Mouse (Mus musculus) thymus, adult 2 months (tissue): ENCODE measurements at regions not wholly inside any gene's neighbourhood (a gene's known extent, or its start where the extent isn't known, plus 50 kb on each side); places are given as distances from the start of the nearest gene placed in this dataset.

Experiments used
- DNase-seq: peaks from one replicate; pipeline ENCODE4 v3.0.0; 2021
- H3K27ac ChIP-seq: fragments of 200-500 bp; 2 replicates; pipeline ENCODE4 v1.5.1; 2012; ENCODE audit warnings: low read length, control low read depth; ENCODE audit not compliant: control insufficient read depth, insufficient read depth
- H3K27me3 ChIP-seq: fragments of 200-500 bp; 2 replicates; pipeline ENCODE4 v1.6.1; 2012; ENCODE audit warnings: mild to moderate bottlenecking, low read length, moderate library complexity, mixed read lengths; ENCODE audit not compliant: control insufficient read depth, insufficient read depth
- H3K36me3 ChIP-seq: fragments of 200-500 bp; 2 replicates; pipeline ENCODE4 v1.6.1; 2012; ENCODE audit warnings: mild to moderate bottlenecking, low read length, moderate library complexity; ENCODE audit not compliant: control insufficient read depth, insufficient read depth
- H3K4me1 ChIP-seq: fragments of 200-500 bp; replicated peaks from 2 replicates; pipeline ENCODE4 v1.6.1; 2012; ENCODE audit warnings: low read length; ENCODE audit not compliant: control insufficient read depth, insufficient read depth
- H3K4me3 ChIP-seq: fragments of 200-500 bp; 2 replicates; pipeline ENCODE4 v1.5.1; 2012; ENCODE audit warnings: mild to moderate bottlenecking, low read length, control low read depth, moderate library complexity; ENCODE audit not compliant: control insufficient read depth, insufficient read depth
- CTCF ChIP-seq: fragments of 200-500 bp; IDR thresholded peaks from 2 replicates; pipeline ENCODE4 v1.5.1; 2012; ENCODE audit warnings: mild to moderate bottlenecking, control low read depth, low read length, moderate library complexity, borderline replicate concordance; ENCODE audit not compliant: control insufficient read depth, poor library complexity, insufficient read depth; ENCODE audit errors: extremely low read depth
- POLR2A ChIP-seq: fragments of 200-500 bp; IDR thresholded peaks from 2 replicates; pipeline ENCODE4 v1.6.1; 2012; ENCODE audit warnings: mild to moderate bottlenecking, low read length, control low read depth, moderate library complexity; ENCODE audit not compliant: control insufficient read depth, poor library complexity, insufficient read depth; ENCODE audit errors: extremely low read depth
- WGBS: fragments of 180-500 bp; shearing (Covaris S2); methylation state at CpG from one replicate; pipeline ENCODE4 v1.1.7; 2018; 5-methylcytosine and 5-hydroxymethylcytosine counted together

DNA sequence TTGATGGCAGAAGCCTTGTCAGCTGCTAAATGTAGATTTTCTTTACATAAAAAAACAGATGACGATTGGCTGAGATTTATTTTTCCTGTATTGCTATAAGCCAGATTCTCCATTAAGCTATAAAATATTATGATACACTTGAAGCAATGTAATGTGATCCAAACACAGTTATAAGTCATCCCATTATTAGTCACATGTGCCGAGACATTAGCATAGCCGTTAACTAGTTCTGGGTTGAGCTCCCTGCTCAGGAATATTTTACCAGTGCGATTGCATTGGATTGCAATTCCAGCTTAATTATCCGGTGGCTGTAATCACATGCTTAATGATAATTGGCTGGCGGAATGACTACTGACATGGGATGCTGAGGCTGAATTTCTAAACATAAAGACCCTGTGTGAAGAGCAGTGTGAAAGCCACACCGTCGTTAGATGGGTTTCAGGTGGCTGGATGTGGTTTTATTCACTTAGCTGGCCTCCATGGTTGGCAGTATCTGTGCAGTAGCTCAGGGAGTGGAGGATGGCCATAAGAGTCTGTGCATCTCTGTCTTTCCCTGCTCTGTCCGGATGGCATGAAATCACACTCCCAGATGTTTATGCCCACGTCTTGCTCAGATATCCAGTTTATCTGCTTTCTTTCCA, 344.7 kb downstream of the Slc4a3 start:
- 92% methylated on average over 10 of the region's 10 CpGs for WGBS

DNA sequence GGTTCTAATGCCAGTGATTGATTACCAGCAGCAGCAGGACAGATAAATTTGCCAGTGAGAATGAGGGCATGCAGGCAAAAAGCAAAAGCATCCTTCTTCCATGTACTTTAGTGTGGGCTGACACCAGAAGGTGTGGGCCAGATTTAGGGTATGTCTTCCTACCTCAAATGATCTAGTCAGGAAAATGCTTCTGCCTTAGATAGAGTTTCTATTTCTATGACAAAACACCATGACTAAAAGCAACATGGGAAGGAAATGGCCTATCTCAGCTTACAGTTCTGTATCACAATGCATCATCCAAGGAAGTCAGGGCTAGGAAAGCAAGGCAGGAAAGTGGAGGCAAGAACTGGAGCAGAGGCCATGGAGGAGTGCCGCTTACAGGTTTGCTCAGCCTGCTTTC, 349.5 kb downstream of the Slc4a3 start:
- no peaks in the 10 kb centered on the region for H3K27me3 ChIP-seq
- no peak for TF ChIP-seq POLR2A
- TF ChIP-seq CTCF = no peak
- 96% methylated on average over 1 of the region's 1 CpGs for WGBS
- no peak overlapping the region for H3K27ac ChIP-seq
- DNase-seq = no peak
- no peak overlapping the region for H3K4me3 ChIP-seq
- no peaks in the 10 kb centered on the region for H3K36me3 ChIP-seq
- no peaks in the 10 kb centered on the region for H3K4me1 ChIP-seq

More for the DNA sequence above, 344.7 kb downstream of the Slc4a3 start:
- H3K27me3 ChIP-seq = no peaks in the 10 kb centered on the region
- no peak for DNase-seq
- H3K36me3 ChIP-seq = no peaks in the 10 kb centered on the region
- H3K27ac ChIP-seq = no peak overlapping the region
- no peak overlapping the region for H3K4me3 ChIP-seq
- H3K4me1 ChIP-seq = no peaks in the 10 kb centered on the region
- TF ChIP-seq CTCF = no peak

DNA sequence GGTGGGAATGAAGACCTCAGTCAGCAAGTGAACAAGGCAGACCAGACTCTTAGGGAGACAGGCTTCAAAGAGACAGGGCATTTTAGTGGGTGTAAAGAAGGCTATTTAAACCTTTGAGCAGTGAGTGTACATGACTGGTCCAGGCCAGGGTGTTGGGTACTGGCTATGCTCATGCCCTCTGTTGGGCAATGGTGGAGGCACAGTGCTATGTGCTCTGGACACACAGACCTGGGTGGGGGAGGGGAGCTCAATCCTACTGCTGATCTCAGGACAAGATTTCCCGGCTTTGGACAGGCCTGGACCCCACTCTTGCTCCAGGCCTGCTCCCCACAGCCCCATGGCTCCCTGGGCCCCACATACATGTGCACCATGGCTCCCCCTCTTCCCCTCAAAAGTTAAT, 355.1 kb downstream of the Slc4a3 start:
- no peak overlapping the region for H3K4me3 ChIP-seq
- no peak overlapping the region for H3K27ac ChIP-seq
- H3K27me3 ChIP-seq = no peaks in the 10 kb centered on the region
- TF ChIP-seq POLR2A (no peak), CTCF (no peak)
- WGBS = 83% methylated on average over 1 of the region's 1 CpGs
- no peaks in the 10 kb centered on the region for H3K36me3 ChIP-seq
- no peaks in the 10 kb centered on the region for H3K4me1 ChIP-seq
- DNase-seq = no peak

DNA sequence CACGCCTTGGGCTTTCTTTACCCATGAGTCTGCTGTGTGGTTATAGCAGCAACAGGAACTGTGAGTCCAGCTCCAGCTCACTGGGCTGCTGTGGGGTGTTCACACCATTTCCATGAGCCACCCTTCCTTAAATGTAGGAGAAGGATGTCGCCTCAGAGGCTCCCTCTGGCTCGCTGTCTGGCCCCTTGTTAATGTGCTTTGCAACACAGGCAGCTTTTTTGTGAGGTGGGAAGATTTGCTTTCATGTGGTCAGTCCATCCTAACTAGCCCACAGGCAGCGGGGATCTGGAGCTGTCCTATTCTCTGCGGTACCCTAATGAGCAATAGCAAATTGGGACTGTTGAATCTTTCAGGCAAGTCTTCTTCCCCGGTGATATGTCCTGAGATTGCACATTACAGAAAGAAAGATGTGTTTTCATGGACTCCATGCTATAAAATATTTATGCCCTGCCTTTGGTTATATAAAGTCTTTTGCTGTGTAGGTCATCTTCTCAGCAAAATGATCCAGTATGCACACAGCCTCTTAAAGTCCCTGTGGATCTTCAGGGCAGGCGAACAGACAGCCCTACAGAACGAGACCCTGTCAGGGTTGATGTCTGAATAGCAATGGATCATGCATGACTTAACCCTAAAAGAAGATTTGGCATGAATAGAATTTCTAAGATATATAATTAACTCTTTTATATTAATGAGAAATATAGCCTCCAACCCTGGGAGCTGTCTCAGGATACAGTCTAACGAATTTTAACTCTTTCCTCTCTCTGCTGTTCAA, 359.8 kb downstream of the Slc4a3 start:
- 87% methylated on average over 9 of the region's 9 CpGs for WGBS
- H3K27ac ChIP-seq = no peak overlapping the region
- H3K4me3 ChIP-seq = no peak overlapping the region
- no peaks in the 10 kb centered on the region for H3K4me1 ChIP-seq
- TF ChIP-seq POLR2A (no peak), CTCF (no peak)
- no peak for DNase-seq
- H3K27me3 ChIP-seq = no peaks in the 10 kb centered on the region
- no peaks in the 10 kb centered on the region for H3K36me3 ChIP-seq

DNA sequence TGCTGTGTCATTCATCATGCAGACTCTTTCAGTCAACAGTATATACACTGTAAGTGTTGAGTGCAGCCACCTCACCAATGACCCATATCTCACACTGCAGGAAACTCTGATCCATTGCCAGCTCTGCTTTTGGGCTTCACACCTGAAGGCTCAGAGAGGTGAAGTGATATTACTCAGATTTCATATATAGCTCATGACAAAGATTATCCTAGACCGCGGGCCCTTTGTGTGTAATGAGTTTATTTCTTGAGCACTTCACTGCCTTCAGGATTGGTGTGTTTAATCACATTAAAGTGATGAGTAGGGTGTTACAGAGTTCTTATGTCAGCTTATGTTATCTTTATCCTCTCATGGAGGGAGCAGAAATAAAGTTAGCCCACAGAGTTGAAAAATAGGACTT, 369.2 kb downstream of the Slc4a3 start:
- no peaks in the 10 kb centered on the region for H3K27me3 ChIP-seq
- no peak overlapping the region for H3K27ac ChIP-seq
- DNase-seq = no peak
- no peaks in the 10 kb centered on the region for H3K4me1 ChIP-seq
- no peak overlapping the region for H3K4me3 ChIP-seq
- TF ChIP-seq POLR2A (no peak), CTCF (no peak)
- 96% methylated on average over 2 of the region's 2 CpGs for WGBS
- H3K36me3 ChIP-seq = no peaks in the 10 kb centered on the region

DNA sequence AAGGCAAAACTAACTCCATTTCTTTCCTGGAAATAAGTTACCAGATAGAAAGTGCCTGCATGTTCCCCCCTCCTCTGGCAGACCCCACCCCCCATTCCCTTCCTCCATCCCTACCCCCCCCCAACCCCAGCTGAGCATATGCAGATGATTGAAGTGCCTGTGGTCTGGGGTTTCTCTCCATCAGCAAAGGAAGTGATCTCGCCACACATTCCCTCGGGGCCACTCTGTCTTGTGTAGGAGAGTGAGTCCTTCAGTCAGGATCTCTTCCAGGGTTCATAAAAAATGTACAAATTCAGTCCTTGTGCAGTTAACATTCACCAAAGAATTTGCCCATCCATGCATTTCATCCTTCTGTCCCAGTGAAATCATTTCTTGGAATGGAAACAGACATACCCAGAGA, 370.1 kb downstream of the Slc4a3 start:
- H3K4me3 ChIP-seq = no peak overlapping the region
- no peaks in the 10 kb centered on the region for H3K36me3 ChIP-seq
- no peak overlapping the region for H3K27ac ChIP-seq
- 18% methylated on average over 2 of the region's 2 CpGs for WGBS
- TF ChIP-seq CTCF = no peak
- TF ChIP-seq POLR2A = no peak
- no peaks in the 10 kb centered on the region for H3K4me1 ChIP-seq
- no peak for DNase-seq
- no peaks in the 10 kb centered on the region for H3K27me3 ChIP-seq

DNA sequence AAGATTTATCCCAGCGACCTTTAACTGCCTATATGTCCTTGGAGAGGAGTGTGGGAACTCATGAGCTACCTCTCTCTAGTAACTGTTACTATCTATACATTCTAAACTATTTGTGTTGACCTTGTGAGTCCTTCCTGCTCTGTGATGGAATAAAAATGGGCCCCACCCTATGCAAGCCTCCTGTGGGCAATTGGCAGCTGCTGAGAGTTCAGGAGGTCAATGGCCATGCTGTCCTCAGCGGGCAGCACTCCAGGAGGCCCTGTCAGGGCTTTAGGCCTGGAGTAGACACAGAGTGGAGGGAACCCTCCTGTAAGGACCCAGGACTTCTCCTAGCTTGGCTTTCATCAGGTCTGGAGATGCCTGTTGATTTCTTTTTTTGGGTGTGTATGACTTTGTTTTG, 373.1 kb downstream of the Slc4a3 start:
- no peaks in the 10 kb centered on the region for H3K27me3 ChIP-seq

More for the DNA sequence above, 373.1 kb downstream of the Slc4a3 start:
- H3K4me3 ChIP-seq = no peak overlapping the region
- no peak overlapping the region for H3K27ac ChIP-seq
- DNase-seq = no peak
- H3K36me3 ChIP-seq = no peaks in the 10 kb centered on the region
- no peaks in the 10 kb centered on the region for H3K4me1 ChIP-seq
- TF ChIP-seq POLR2A = no peak
- TF ChIP-seq CTCF = no peak
- 73% methylated on average over 2 of the region's 2 CpGs for WGBS
